Mouse (Mus musculus): ENCODE results near the gene Pfdn4. TPM values are rescaled to one million over a fixed set of nuclear protein-coding genes. Genes with fewer than 3 reads are reported as not detected.

The Pfdn4 gene
- polyA plus RNA-seq, 1 experiment: 55.5 TPM

GRCm38 (mm10) chr2:170470591-170470990, 25.6 kb upstream of the Pfdn4 start:
- TF ChIP-seq CTCF (IDR thresholded peaks at IDR 0.05; ENCODE audit: borderline replicate concordance, extremely low read depth, insufficient read depth, insufficient read length) (no peak), POLR2A (IDR thresholded peaks at IDR 0.05; ENCODE audit: borderline replicate concordance, extremely low read depth, insufficient read depth, insufficient read length, poor library complexity, severe bottlenecking) (no peak)
- peak; percentile 22 for DNase-seq (ENCODE audit: low read depth)

DNA sequence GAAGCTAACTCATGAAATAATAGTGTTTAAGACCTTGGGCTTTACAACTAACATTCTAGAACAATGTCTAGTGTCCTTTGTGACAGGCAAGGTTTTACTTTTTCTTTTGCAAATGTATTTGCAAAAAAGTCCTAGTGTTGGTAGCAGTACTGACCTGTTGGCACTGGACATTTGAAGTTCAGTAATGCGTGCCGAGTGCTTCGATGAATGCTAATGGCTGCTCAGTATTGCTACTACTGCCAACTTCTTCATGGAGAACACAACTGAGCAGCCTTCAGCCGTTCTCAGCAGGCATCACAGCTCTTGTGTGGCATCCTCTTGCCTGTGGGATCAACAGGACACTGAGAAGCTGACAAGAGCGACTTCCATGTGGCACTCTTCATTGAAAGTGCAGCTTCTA, 22.1 kb upstream of the Pfdn4 start:
- no peak for DNase-seq (ENCODE audit: low read depth)
- TF ChIP-seq CTCF (IDR thresholded peaks at IDR 0.05; ENCODE audit: borderline replicate concordance, extremely low read depth, insufficient read depth, insufficient read length) (no peak), POLR2A (IDR thresholded peaks at IDR 0.05; ENCODE audit: borderline replicate concordance, extremely low read depth, insufficient read depth, insufficient read length, poor library complexity, severe bottlenecking) (no peak)

- DNase-seq (ENCODE audit: low read depth): no peak
Observed at GRCm38 (mm10) chr2:170475164-170475563, 21.1 kb upstream of the Pfdn4 start.

GRCm38 (mm10) chr2:170476215-170476614, 20.0 kb upstream of the Pfdn4 start:
- DNase-seq (ENCODE audit: low read depth): no peak
- peak; percentile 21; the same call in 1 of the 2 replicates for TF ChIP-seq CTCF (IDR thresholded peaks at IDR 0.05; ENCODE audit: borderline replicate concordance, extremely low read depth, insufficient read depth, insufficient read length)
- TF ChIP-seq POLR2A (IDR thresholded peaks at IDR 0.05; ENCODE audit: borderline replicate concordance, extremely low read depth, insufficient read depth, insufficient read length, poor library complexity, severe bottlenecking): no peak

More at GRCm38 (mm10) chr2:170475164-170475563, 21.1 kb upstream of the Pfdn4 start:
- TF ChIP-seq POLR2A (IDR thresholded peaks at IDR 0.05; ENCODE audit: borderline replicate concordance, extremely low read depth, insufficient read depth, insufficient read length, poor library complexity, severe bottlenecking): no peak
- TF ChIP-seq CTCF (IDR thresholded peaks at IDR 0.05; ENCODE audit: borderline replicate concordance, extremely low read depth, insufficient read depth, insufficient read length): no peak

DNA sequence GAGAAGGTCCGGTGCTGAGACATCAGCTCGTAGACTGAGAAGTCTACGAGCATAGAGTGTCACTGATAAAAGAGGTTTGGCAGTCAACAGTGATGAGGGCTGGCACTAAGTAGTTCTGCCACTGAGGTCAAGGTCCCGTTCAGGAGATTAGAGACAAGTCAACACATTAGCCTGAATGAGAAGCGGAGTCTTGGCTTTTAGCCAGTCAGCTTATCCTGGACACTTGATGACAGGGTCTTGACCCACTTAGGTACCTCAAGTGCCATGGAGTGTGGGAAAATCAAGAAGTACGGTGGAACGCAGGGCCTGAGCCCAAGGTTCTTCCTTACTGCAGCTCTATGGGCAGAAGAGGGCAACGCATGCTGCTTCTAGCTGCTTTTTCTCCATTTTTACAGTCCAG, 19.6 kb upstream of the Pfdn4 start:
- DNase-seq (ENCODE audit: low read depth): no peak
- TF ChIP-seq CTCF (IDR thresholded peaks at IDR 0.05; ENCODE audit: borderline replicate concordance, extremely low read depth, insufficient read depth, insufficient read length): no peak
- TF ChIP-seq POLR2A (IDR thresholded peaks at IDR 0.05; ENCODE audit: borderline replicate concordance, extremely low read depth, insufficient read depth, insufficient read length, poor library complexity, severe bottlenecking): no peak

- TF ChIP-seq CTCF (IDR thresholded peaks at IDR 0.05; ENCODE audit: borderline replicate concordance, extremely low read depth, insufficient read depth, insufficient read length): peak; percentile 7; the same call in 1 of the 2 replicates
- no peak for TF ChIP-seq POLR2A (IDR thresholded peaks at IDR 0.05; ENCODE audit: borderline replicate concordance, extremely low read depth, insufficient read depth, insufficient read length, poor library complexity, severe bottlenecking)
- DNase-seq (ENCODE audit: low read depth): no peak
Observed at GRCm38 (mm10) chr2:170482019-170482540, 14.1 kb upstream of the Pfdn4 start.

GRCm38 (mm10) chr2:170483914-170484313, 12.3 kb upstream of the Pfdn4 start:
- TF ChIP-seq CTCF (IDR thresholded peaks at IDR 0.05; ENCODE audit: borderline replicate concordance, extremely low read depth, insufficient read depth, insufficient read length) (no peak), POLR2A (IDR thresholded peaks at IDR 0.05; ENCODE audit: borderline replicate concordance, extremely low read depth, insufficient read depth, insufficient read length, poor library complexity, severe bottlenecking) (no peak)
- no peak for DNase-seq (ENCODE audit: low read depth)

- TF ChIP-seq POLR2A (IDR thresholded peaks at IDR 0.05; ENCODE audit: borderline replicate concordance, extremely low read depth, insufficient read depth, insufficient read length, poor library complexity, severe bottlenecking) (no peak), CTCF (IDR thresholded peaks at IDR 0.05; ENCODE audit: borderline replicate concordance, extremely low read depth, insufficient read depth, insufficient read length) (no peak)
- DNase-seq (ENCODE audit: low read depth): peak; percentile 82
Observed at GRCm38 (mm10) chr2:170487202-170487601, 9.0 kb upstream of the Pfdn4 start.

DNA sequence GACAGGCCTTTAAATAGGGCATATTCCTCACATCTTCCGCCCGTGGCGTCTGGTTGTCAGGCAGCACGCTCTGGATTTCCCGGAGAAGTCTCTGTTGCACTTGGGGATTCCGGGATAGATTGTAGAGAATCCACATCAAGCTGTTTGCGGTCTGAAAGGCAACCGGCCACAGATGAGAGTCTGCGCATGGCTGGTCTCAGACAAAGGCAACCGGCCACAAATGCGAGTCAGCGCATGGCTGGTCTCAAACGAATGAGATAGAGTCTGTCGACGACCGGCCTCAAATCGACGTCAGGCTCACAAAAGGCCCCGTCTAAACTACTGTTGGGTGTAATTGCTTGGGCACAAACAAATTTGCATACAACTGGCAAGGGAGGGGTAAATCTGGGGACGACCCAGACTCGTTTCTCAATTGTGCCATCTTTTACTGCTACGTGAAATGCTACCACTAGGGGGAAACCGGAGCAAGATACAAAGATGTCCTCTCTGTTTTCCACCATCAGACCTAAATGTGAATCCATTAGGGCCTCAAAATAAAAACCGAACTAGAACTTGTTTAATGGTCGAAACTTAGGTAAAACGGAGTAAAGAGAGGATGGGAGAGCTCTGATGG, 8.2 kb upstream of the Pfdn4 start:
- DNase-seq (ENCODE audit: low read depth): peak; percentile 60
- peak; percentile 47; the same call in 1 of the 2 replicates for TF ChIP-seq CTCF (IDR thresholded peaks at IDR 0.05; ENCODE audit: borderline replicate concordance, extremely low read depth, insufficient read depth, insufficient read length)
- TF ChIP-seq POLR2A (IDR thresholded peaks at IDR 0.05; ENCODE audit: borderline replicate concordance, extremely low read depth, insufficient read depth, insufficient read length, poor library complexity, severe bottlenecking): no peak

DNA sequence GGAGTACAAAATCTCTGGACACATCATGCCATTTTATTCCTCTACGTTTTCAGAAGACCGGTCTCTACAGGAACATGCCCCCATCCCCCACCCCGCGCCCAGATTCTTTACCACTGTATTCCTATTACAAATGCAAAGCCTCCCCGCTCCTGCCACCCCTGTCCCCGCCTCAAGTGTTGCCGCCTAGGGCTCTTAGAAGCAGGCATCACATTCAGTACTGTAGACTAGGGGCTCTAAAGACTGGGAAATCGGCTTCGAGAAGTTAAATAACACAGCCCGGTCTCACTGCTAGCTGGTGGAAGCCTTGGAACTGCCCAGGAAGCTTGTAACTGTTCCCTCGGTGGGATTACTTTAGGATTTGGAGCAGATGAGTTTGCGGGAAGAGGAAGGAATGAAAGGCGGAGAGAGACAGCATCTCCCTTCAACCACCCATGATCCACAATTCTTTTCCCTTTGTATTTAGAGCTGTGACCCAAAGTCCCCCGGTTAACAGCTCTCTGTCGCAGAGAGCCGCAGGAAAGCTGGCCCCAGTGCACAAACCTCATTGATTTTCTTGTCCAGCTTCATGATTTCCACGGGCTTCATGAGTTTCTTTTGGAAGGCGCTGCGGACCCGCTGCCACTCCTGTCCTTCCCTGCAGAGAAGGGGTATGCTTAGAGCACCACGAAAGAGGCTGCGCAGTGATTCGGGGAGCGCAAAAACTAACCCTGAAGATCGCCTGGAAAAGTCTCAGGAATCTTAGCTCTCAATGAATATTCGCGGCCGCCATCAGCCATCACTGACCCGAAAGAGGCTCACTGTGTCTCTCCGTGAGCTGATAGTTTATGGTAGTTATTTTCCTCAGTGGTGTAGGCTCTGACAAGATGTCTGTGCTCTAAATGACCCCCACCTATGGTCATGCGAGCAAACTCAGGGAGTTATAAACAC, 1.2 kb upstream of the Pfdn4 start:
- no peak for TF ChIP-seq CTCF (IDR thresholded peaks at IDR 0.05; ENCODE audit: borderline replicate concordance, extremely low read depth, insufficient read depth, insufficient read length)
- no peak for TF ChIP-seq POLR2A (IDR thresholded peaks at IDR 0.05; ENCODE audit: borderline replicate concordance, extremely low read depth, insufficient read depth, insufficient read length, poor library complexity, severe bottlenecking)
- DNase-seq (ENCODE audit: low read depth): peak; percentile 32

- DNase-seq (ENCODE audit: low read depth): peak; percentile 62
Observed at GRCm38 (mm10) chr2:170497091-170497566, 901 bp downstream of the Pfdn4 start, which contains the start of gene Cyp24a1. Cyp24a1 (minus strand) TSS chr2:170497145.

More at GRCm38 (mm10) chr2:170497091-170497566, 901 bp downstream of the Pfdn4 start, which contains the start of gene Cyp24a1:
- TF ChIP-seq CTCF (IDR thresholded peaks at IDR 0.05; ENCODE audit: borderline replicate concordance, extremely low read depth, insufficient read depth, insufficient read length) (peak; percentile 39; the same call in 1 of the 2 replicates), POLR2A (IDR thresholded peaks at IDR 0.05; ENCODE audit: borderline replicate concordance, extremely low read depth, insufficient read depth, insufficient read length, poor library complexity, severe bottlenecking) (no peak)
